Mouse (Mus musculus) small intestine, adult 2 months (tissue): ENCODE results near the gene Crot.

ENCODE experiments used
- CTCF ChIP-seq: fragments of 200-500 bp; IDR thresholded peaks from 2 replicates; pipeline ENCODE4 v1.5.1; 2012; ENCODE audit warnings: low read depth, mild to moderate bottlenecking, control low read depth, inconsistent platforms, low read length, moderate library complexity, mixed read lengths; ENCODE audit not compliant: insufficient replicate concordance, insufficient read length; ENCODE audit errors: extremely low read depth
- POLR2A ChIP-seq: fragments of 200-500 bp; IDR thresholded peaks from 2 replicates; pipeline ENCODE4 v1.6.1; 2012; ENCODE audit warnings: low read depth, mild to moderate bottlenecking, control low read depth, inconsistent platforms, low read length, moderate library complexity

GRCm38 (mm10) chr5:9014774-9015173 lies 17.6 kb upstream of the Crot start:
- no peak for TF ChIP-seq POLR2A
- TF ChIP-seq CTCF: no peak
